Mouse (Mus musculus) limb, embryonic 14.5 days (tissue): ENCODE results near the gene Gm44805. TPM values are rescaled to one million over a fixed set of nuclear protein-coding genes. Genes with fewer than 3 reads are reported as not detected.

Experiments used
- ATAC-seq: fragments of 200-750 bp; cut with Nextera tagmentation; 2 replicates; pipeline ENCODE4 v1.8.0; 2017; ENCODE audit warnings: low read depth, moderate number of reproducible peaks, moderate TSS enrichment; ENCODE audit not compliant: low FRiP score
- DNase-seq: peaks from one replicate; pipeline ENCODE4 v3.0.0-alpha.2; 2015; ENCODE audit warnings: low spot score
- H3K27ac ChIP-seq: fragments of 300-500 bp; sonication (generic); replicated peaks from 2 replicates; pipeline ENCODE4 v1.5.1; 2014; ENCODE audit warnings: low read depth, mild to moderate bottlenecking, low read length, moderate library complexity, mixed read lengths
- H3K27me3 ChIP-seq: fragments of 300-500 bp; sonication (generic); 2 replicates; pipeline ENCODE4 v1.6.1; 2014; ENCODE audit warnings: low read length, mixed read lengths; ENCODE audit not compliant: control insufficient read depth, insufficient read depth
- H3K36me3 ChIP-seq: fragments of 300-500 bp; sonication (generic); 2 replicates; pipeline ENCODE4 v1.6.1; 2014; ENCODE audit warnings: mild to moderate bottlenecking, low read length, moderate library complexity, mixed read lengths; ENCODE audit not compliant: control insufficient read depth, insufficient read depth
- H3K4me1 ChIP-seq: fragments of 300-500 bp; sonication (generic); 2 replicates; pipeline ENCODE4 v1.6.1; 2014; ENCODE audit warnings: antibody characterized with exemption, low read length, mixed read lengths; ENCODE audit not compliant: control insufficient read depth, insufficient read depth
- H3K4me2 ChIP-seq: fragments of 300-500 bp; sonication (generic); replicated peaks from 2 replicates; pipeline ENCODE4 v1.6.1; 2014; ENCODE audit warnings: low read depth, mild to moderate bottlenecking, low read length, moderate library complexity; ENCODE audit not compliant: severe bottlenecking
- H3K4me3 ChIP-seq: fragments of 300-500 bp; sonication (generic); replicated peaks from 2 replicates; pipeline ENCODE4 v1.5.1; 2014; ENCODE audit warnings: low read length
- H3K9ac ChIP-seq: fragments of 300-500 bp; sonication (generic); 2 replicates; pipeline ENCODE4 v1.6.1; 2014; ENCODE audit warnings: mild to moderate bottlenecking, low read depth, low read length, moderate library complexity; ENCODE audit not compliant: severe bottlenecking
- H3K9me3 ChIP-seq: fragments of 300-500 bp; sonication (generic); 2 replicates; pipeline ENCODE4 v1.6.1; 2016; ENCODE audit warnings: low read length; ENCODE audit not compliant: control insufficient read depth
- POLR2A ChIP-seq: fragments of 200-500 bp; IDR thresholded peaks from 2 replicates; pipeline ENCODE4 v1.8.0; 2012; ENCODE audit warnings: inconsistent platforms, mild to moderate bottlenecking, moderate library complexity, borderline replicate concordance; ENCODE audit not compliant: insufficient read depth, insufficient read length; ENCODE audit errors: extremely low read depth
- whole genome bisulfite sequencing: fragments of 180-500 bp; shearing (Covaris S2); extraction: QIAGEN DNeasy Blood & Tissue Kit; methylation state at CpG from one replicate; pipeline ENCODE4 v1.1.7; 2014; 5-methylcytosine and 5-hydroxymethylcytosine counted together
- polyA plus RNA-seq, 2 experiments: library from polyadenylated mRNA; depleted of rRNA in 1 of 2; stranded (reverse) in 1 of 2; unstranded in 1 of 2; fragments of >200 nt; fragmentation: Nextera tagmentation in 1 of 2; extraction: Ambion mirVana in 1 of 2; gene quantifications; 2 replicates each; pipeline versions ENCODE4 v1.2.1 to v1.2.3; 2012 to 2014

The Gm44805 gene
- polyA plus RNA-seq, 2 experiments: not detected

GRCm38 (mm10) chr7:19673083-19673699 lies 8.0 kb downstream of the Gm44805 start:
- Histone ChIP-seq H3K27ac (no peak overlapping the region), H3K27me3 (no peaks in the 10 kb centered on the region), H3K4me1 (peaks cover 4% of the 10 kb centered on the region; the same call in 1 of the 2 replicates), H3K36me3 (no peaks in the 10 kb centered on the region), H3K9me3 (no peaks in the 10 kb centered on the region), H3K9ac (no peak overlapping the region), H3K4me2 (no peak overlapping the region), H3K4me3 (no peak overlapping the region)
- WGBS: 65% methylated on average over 14 of the region's 14 CpGs
- ATAC-seq (no peak), DNase-seq (no peak)
- TF ChIP-seq POLR2A: no peak

- no peaks in the 10 kb centered on the region for H3K36me3 ChIP-seq
- 57% methylated on average over 10 of the region's 10 CpGs for WGBS
- no peak overlapping the region for H3K4me3 ChIP-seq
- H3K27ac ChIP-seq: no peak overlapping the region
- peaks cover 4% of the 10 kb centered on the region; the same call in 1 of the 2 replicates for H3K4me1 ChIP-seq
- no peaks in the 10 kb centered on the region for H3K27me3 ChIP-seq
- no peaks in the 10 kb centered on the region for H3K9me3 ChIP-seq
- no peak overlapping the region for H3K4me2 ChIP-seq
- TF ChIP-seq POLR2A: no peak
- DNase-seq (no peak), ATAC-seq (no peak)
- H3K9ac ChIP-seq: no peak overlapping the region
Observed at GRCm38 (mm10) chr7:19671511-19671910, 9.7 kb downstream of the Gm44805 start.

- peak overlapping the region; percentile 38; the same call in 1 of the 2 replicates for H3K9ac ChIP-seq
- peak; percentile 50; the same call in 1 of the 2 replicates for ATAC-seq
- 7% methylated on average over 10 of the region's 10 CpGs for WGBS
- TF ChIP-seq POLR2A: no peak
- H3K36me3 ChIP-seq: no peaks in the 10 kb centered on the region
- H3K4me1 ChIP-seq: peaks cover 6% of the 10 kb centered on the region
- DNase-seq: peak; percentile 94
- 0 out of 2 replicates have a peak overlapping the region, but pooled peaks have one; percentile 19 for H3K27ac ChIP-seq
- no peak overlapping the region for H3K4me3 ChIP-seq
- no peaks in the 10 kb centered on the region for H3K9me3 ChIP-seq
- H3K27me3 ChIP-seq: no peaks in the 10 kb centered on the region
- H3K4me2 ChIP-seq: peak overlapping the region; percentile 35
Observed at GRCm38 (mm10) chr7:19668947-19669721, 12.1 kb downstream of the Gm44805 start.

- 85% methylated on average over 2 of the region's 2 CpGs for WGBS
- Histone ChIP-seq H3K4me2 (no peak overlapping the region), H3K27ac (no peak overlapping the region), H3K27me3 (no peaks in the 10 kb centered on the region), H3K4me1 (peaks cover 14% of the 10 kb centered on the region), H3K36me3 (no peaks in the 10 kb centered on the region), H3K9me3 (no peaks in the 10 kb centered on the region), H3K4me3 (no peak overlapping the region), H3K9ac (no peak overlapping the region)
- no peak for DNase-seq
- TF ChIP-seq POLR2A: no peak
- no peak for ATAC-seq
Observed at GRCm38 (mm10) chr7:19667434-19667833, 13.8 kb downstream of the Gm44805 start.

- WGBS: 61% methylated on average over 3 of the region's 3 CpGs
- no peak for TF ChIP-seq POLR2A
- peaks cover 5% of the 10 kb centered on the region; the same call in 1 of the 2 replicates for H3K36me3 ChIP-seq
Observed at GRCm38 (mm10) chr7:19666750-19667149, 14.5 kb downstream of the Gm44805 start.

More at GRCm38 (mm10) chr7:19666750-19667149, 14.5 kb downstream of the Gm44805 start:
- no peaks in the 10 kb centered on the region for H3K9me3 ChIP-seq
- peaks cover 14% of the 10 kb centered on the region for H3K4me1 ChIP-seq
- H3K4me2 ChIP-seq: no peak overlapping the region
- H3K27me3 ChIP-seq: no peaks in the 10 kb centered on the region
- H3K9ac ChIP-seq: no peak overlapping the region
- no peak for DNase-seq
- ATAC-seq: no peak
- no peak overlapping the region for H3K4me3 ChIP-seq
- H3K27ac ChIP-seq: no peak overlapping the region
